Mouse (Mus musculus) liver, embryonic 14.5 days (tissue): ENCODE results near the gene Psmd14. TPM values are rescaled to one million over a fixed set of nuclear protein-coding genes. Genes with fewer than 3 reads are reported as not detected.

Experiments
- ATAC-seq: fragments of 200-750 bp; cut with Nextera tagmentation; 2 replicates; pipeline ENCODE4 v1.8.0; 2017; ENCODE audit warnings: moderate number of reproducible peaks, mild to moderate bottlenecking, moderate library complexity; ENCODE audit not compliant: insufficient read depth
- DNase-seq, 3 experiments: peaks; one replicate each; pipeline ENCODE4 v3.0.0-alpha.2; 2012 to 2013; ENCODE audit warnings: low read depth in 3 of 3, low spot score in 3 of 3
- H3K27ac ChIP-seq: fragments of 300-500 bp; sonication (generic); 2 replicates; pipeline ENCODE4 v1.5.1; 2014; ENCODE audit warnings: moderate library complexity, mild to moderate bottlenecking, control low read depth, inconsistent platforms
- H3K27me3 ChIP-seq: fragments of 300-500 bp; sonication (generic); 2 replicates; pipeline ENCODE4 v1.6.1; 2014; ENCODE audit warnings: mild to moderate bottlenecking, low read length, moderate library complexity; ENCODE audit not compliant: control insufficient read depth, insufficient read depth
- H3K36me3 ChIP-seq: fragments of 300-500 bp; sonication (generic); replicated peaks from 2 replicates; pipeline ENCODE4 v1.6.1; 2014; ENCODE audit warnings: low read depth; ENCODE audit not compliant: control insufficient read depth, insufficient read depth
- H3K4me1 ChIP-seq, 2 experiments: fragments of 200-500 bp in 1 of 2; fragments of 300-500 bp in 1 of 2; sonication (generic) in 1 of 2; replicated peaks; 2 replicates each; pipeline ENCODE4 v1.6.1; 2012 to 2014; ENCODE audit warnings: antibody characterized with exemption in 1 of 2, inconsistent platforms in 1 of 2, low read length in 1 of 2; ENCODE audit not compliant: control insufficient read depth in 2 of 2, insufficient read depth in 2 of 2
- H3K4me2 ChIP-seq: fragments of 300-500 bp; sonication (generic); 2 replicates; pipeline ENCODE4 v1.6.1; 2014; ENCODE audit warnings: low read depth, mild to moderate bottlenecking, control low read depth, moderate library complexity
- H3K4me3 ChIP-seq, 2 experiments: fragments of 200-500 bp in 1 of 2; fragments of 300-500 bp in 1 of 2; sonication (generic) in 1 of 2; 2 replicates each; pipeline ENCODE4 v1.5.1; 2012 to 2014; ENCODE audit warnings: low read depth in 2 of 2, low read length in 2 of 2, mild to moderate bottlenecking in 2 of 2, control low read depth in 1 of 2, inconsistent platforms in 1 of 2, moderate library complexity in 1 of 2; ENCODE audit not compliant: insufficient read depth in 1 of 2
- H3K9ac ChIP-seq: fragments of 300-500 bp; sonication (generic); replicated peaks from 2 replicates; pipeline ENCODE4 v1.6.1; 2014; ENCODE audit warnings: mild to moderate bottlenecking, control low read depth, moderate library complexity
- H3K9me3 ChIP-seq: fragments of 300-500 bp; sonication (generic); 2 replicates; pipeline ENCODE4 v1.6.1; 2016; ENCODE audit warnings: low read length, mixed read lengths; ENCODE audit not compliant: control insufficient read depth
- CTCF ChIP-seq: IDR thresholded peaks from 2 replicates; pipeline ENCODE4 v1.5.1; 2016; ENCODE audit warnings: antibody characterized with exemption, low read depth, control low read depth
- EP300 ChIP-seq: IDR thresholded peaks from 2 replicates; pipeline ENCODE4 v1.6.1; 2016; ENCODE audit warnings: antibody characterized with exemption, low read depth
- WGBS: fragments of 180-500 bp; shearing (Covaris S2); extraction: QIAGEN DNeasy Blood & Tissue Kit; methylation state at CpG from one replicate; pipeline ENCODE4 v1.1.7; 2014; ENCODE audit not compliant: insufficient replicate concordance; 5-methylcytosine and 5-hydroxymethylcytosine counted together
- polyA plus RNA-seq, 2 experiments: library from polyadenylated mRNA; depleted of rRNA in 1 of 2; stranded (reverse) in 1 of 2; unstranded in 1 of 2; fragments of >200 nt; fragmentation: Nextera tagmentation in 1 of 2; extraction: Ambion mirVana in 1 of 2; gene quantifications; 2 replicates each; pipeline versions ENCODE4 v1.2.1 to v1.2.3; 2012 to 2014

Psmd14 gene
- polyA plus RNA-seq, 2 experiments: 48.8 to 131 TPM

DNA sequence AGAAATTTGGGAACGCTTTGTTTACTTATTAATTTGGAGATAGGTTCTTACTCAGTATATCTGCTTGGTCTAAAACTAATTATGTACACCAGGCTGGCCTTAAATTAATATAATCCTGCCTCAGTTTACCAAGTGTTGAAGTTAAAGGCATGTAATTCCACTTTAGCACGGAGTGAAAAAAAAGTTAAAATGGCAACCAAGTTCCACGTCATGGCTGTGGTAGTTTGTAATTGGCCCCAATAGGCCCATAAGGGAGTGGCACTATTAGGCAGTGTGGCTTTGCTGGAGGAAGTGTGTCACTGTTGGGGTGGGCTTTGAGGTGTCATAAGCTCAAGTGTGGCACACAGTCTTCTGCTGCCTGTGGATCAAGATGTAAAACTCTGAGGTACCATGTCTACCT is 1.0 kb downstream of the Psmd14 start:
- Histone ChIP-seq H3K4me1 (peaks cover 8 to 10% of the 10 kb centered on the region in 2 experiments), H3K9me3 (no peaks in the 10 kb centered on the region), H3K27ac (peak overlapping the region; percentile 92; the same call in 1 of the 2 replicates), H3K9ac (peak overlapping the region; percentile 96), H3K4me3 (peak overlapping the region; percentile 83 to 85), H3K36me3 (no peaks in the 10 kb centered on the region; the same call in 1 of the 2 replicates), H3K27me3 (no peaks in the 10 kb centered on the region), H3K4me2 (peak overlapping the region; percentile 79)
- DNase-seq (peak; percentile 47 to 67 (median 47)), ATAC-seq (peak; percentile 44)
- WGBS: 16% methylated on average over 3 of the region's 3 CpGs
- TF ChIP-seq EP300 (no peak), CTCF (no peak)

DNA sequence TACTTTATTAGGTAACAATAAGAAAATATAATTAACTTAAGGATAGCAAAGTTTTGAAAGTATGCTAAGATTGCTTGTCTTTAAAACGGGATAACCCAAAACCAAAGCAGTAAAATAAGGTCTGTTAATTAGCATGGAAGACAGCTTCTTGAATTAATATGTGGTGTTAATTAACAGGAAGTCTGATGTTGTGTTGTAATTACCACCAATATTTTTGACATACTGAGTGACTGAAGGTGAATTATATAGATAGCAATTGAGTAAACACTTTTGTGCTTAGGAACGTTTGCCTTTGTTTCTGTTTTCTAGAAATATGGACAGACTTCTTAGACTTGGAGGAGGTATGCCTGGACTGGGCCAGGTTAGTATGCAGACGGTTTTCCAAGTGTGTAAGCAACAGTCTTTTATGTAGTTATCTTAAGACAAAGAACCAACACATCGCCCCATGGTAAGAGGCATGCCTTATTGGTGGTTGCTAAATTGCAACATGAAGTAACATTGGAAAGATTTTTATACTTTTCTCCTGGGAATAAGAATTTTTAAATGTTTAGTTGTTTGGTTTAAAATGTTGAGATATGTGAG is 11.0 kb downstream of the Psmd14 start:
- Histone ChIP-seq H3K27ac (no peak overlapping the region), H3K4me1 (no peaks in the 10 kb centered on the region), H3K9me3 (no peaks in the 10 kb centered on the region), H3K27me3 (no peaks in the 10 kb centered on the region), H3K4me3 (no peak overlapping the region), H3K4me2 (no peak overlapping the region), H3K36me3 (no peaks in the 10 kb centered on the region; the same call in 1 of the 2 replicates), H3K9ac (no peak overlapping the region)
- WGBS: 77% methylated on average over 4 of the region's 4 CpGs
- DNase-seq (no peak), ATAC-seq (no peak)
- TF ChIP-seq CTCF (no peak), EP300 (no peak)

DNA sequence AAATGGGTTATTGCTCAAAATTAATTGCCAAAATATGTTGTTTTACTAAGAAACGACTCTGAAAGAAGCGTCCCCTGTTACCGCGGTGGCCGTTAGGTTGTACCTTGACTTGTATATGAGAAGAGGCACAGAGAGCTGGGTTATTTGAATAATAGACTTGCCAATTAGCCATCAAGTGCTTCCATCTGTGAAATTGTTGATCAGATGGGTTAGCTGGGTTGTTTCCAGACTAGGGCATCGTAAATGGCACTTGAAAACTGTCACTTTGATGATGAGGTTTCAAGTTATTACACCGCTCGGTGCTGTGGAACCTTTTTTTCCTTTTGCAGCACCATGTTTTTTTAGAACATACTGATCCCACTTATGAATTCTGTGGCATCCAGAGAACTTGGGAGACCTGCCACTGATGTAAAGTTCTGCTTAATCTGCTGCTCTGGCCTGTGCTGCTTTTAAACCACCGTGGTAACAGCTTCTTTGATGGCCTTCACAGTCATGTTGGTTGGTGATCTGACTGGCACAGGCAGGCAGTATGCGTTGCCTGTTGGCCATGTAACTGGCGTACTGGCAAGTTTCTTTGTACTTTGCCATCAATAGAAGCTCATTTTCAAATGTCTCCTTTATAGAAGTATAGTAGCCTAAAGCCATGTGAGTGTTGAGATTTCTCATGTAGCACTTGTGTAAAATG is 21.4 kb downstream of the Psmd14 start:
- TF ChIP-seq CTCF (no peak), EP300 (no peak)

DNA sequence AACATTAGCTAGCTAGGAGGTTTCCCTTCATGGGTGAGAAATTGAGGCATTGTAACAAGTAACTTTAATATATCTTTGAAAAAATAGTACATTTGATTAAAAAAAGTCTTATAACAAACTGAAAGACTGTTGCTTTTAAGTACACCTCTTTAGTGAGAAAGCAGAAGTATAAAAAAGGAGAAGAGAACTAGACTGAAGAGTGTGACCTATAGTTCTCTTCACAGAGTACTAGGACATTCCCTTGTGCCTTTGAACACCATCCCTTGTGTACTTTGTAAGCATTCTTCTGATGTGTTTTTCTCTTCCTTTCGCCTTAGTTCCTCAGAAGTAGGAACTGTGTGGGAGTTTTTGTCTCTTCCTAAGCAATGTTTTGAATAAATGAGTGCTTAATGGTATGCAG is 22.7 kb downstream of the Psmd14 start:
- H3K9me3 ChIP-seq: no peaks in the 10 kb centered on the region
- H3K27ac ChIP-seq: no peak overlapping the region
- no peak for ATAC-seq
- TF ChIP-seq EP300 (no peak), CTCF (no peak)
- 63% methylated on average over 1 of the region's 1 CpGs for WGBS
- no peaks in the 10 kb centered on the region; the same call in none of the 2 replicates for H3K36me3 ChIP-seq
- H3K9ac ChIP-seq: no peak overlapping the region
- peaks cover 0 to 5% of the 10 kb centered on the region in 2 experiments; a peak in 2 of 4 replicates for H3K4me1 ChIP-seq
- no peak overlapping the region for H3K4me3 ChIP-seq
- H3K27me3 ChIP-seq: no peaks in the 10 kb centered on the region
- DNase-seq: no peak
- H3K4me2 ChIP-seq: no peak overlapping the region

More for the DNA sequence above, 21.4 kb downstream of the Psmd14 start:
- H3K27ac ChIP-seq: no peak overlapping the region
- no peaks in the 10 kb centered on the region for H3K9me3 ChIP-seq
- H3K4me1 ChIP-seq: peaks cover 0 to 5% of the 10 kb centered on the region in 2 experiments; a peak in 2 of 4 replicates
- no peaks in the 10 kb centered on the region; the same call in none of the 2 replicates for H3K36me3 ChIP-seq
- ATAC-seq (no peak), DNase-seq (no peak)
- WGBS: 88% methylated on average over 11 of the region's 11 CpGs
- H3K4me3 ChIP-seq: no peak overlapping the region
- H3K4me2 ChIP-seq: no peak overlapping the region
- H3K27me3 ChIP-seq: no peaks in the 10 kb centered on the region
- no peak overlapping the region for H3K9ac ChIP-seq

DNA sequence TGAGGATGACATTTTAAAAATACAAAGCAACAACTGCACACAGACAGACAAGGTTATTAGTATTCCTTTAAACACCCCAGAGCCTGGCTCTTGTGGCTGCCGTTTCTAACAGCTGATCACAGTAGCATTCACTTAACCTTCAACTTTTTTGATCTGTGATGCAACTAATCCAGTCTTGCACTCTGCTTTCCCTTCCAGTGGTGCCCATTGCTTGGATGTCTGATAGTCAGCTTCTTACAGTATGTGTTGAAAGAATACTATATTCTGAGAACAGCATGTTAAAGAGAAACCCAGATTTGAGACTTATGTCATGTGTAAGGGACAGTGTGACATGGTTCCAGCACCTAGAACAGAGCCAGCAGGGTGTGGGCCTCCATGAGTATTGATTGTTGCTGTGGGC is 34.6 kb downstream of the Psmd14 start:
- Histone ChIP-seq H3K9me3 (no peaks in the 10 kb centered on the region), H3K4me1 (peaks cover 0 to 4% of the 10 kb centered on the region in 2 experiments; a peak in 1 of 4 replicates), H3K36me3 (no peaks in the 10 kb centered on the region), H3K27ac (no peak overlapping the region), H3K9ac (no peak overlapping the region), H3K4me2 (no peak overlapping the region), H3K27me3 (no peaks in the 10 kb centered on the region), H3K4me3 (no peak overlapping the region)
- TF ChIP-seq CTCF (no peak), EP300 (no peak)
- 77% methylated on average over 1 of the region's 1 CpGs for WGBS
- DNase-seq (no peak), ATAC-seq (no peak)
